Mouse (Mus musculus) brown adipose tissue, adult 24 weeks (tissue): ENCODE measurements around the gene Fam172a. TPM values are rescaled to one million over a fixed set of nuclear protein-coding genes. Genes with fewer than 3 reads are reported as not detected.

Experiments
- H3K27ac ChIP-seq: fragments of 200-500 bp; replicated peaks from 2 replicates; pipeline ENCODE4 v1.5.1; 2012; ENCODE audit warnings: low read depth, mild to moderate bottlenecking, low read length
- H3K4me1 ChIP-seq: fragments of 200-500 bp; 2 replicates; pipeline ENCODE4 v1.6.1; 2012; ENCODE audit warnings: low read length, mixed read lengths; ENCODE audit not compliant: control insufficient read depth, insufficient read depth, insufficient read length
- H3K4me3 ChIP-seq: fragments of 200-500 bp; 2 replicates; pipeline ENCODE4 v1.5.1; 2012; ENCODE audit warnings: low read depth, mild to moderate bottlenecking, low read length, moderate library complexity; ENCODE audit not compliant: insufficient read depth
- polyA plus RNA-seq: library from polyadenylated mRNA; stranded (reverse); fragments of >200 nt; gene quantifications from 2 replicates; pipeline ENCODE4 v1.2.4, GENCODE M21; 2012; ENCODE audit not compliant: missing spikeins, insufficient read depth, insufficient read length

Gene Fam172a
- polyA plus RNA-seq, 1 experiment = 7.9 TPM

- Histone ChIP-seq H3K27ac (no peak overlapping the region), H3K4me1 (no peaks in the 10 kb centered on the region; the same call in 1 of the 2 replicates), H3K4me3 (no peak overlapping the region)
Observed at GRCm38 (mm10) chr13:77898066-77898796, 196.4 kb downstream of the Fam172a start.

- H3K27ac ChIP-seq = no peak overlapping the region
- H3K4me3 ChIP-seq = no peak overlapping the region
- H3K4me1 ChIP-seq = no peaks in the 10 kb centered on the region; the same call in 1 of the 2 replicates
Observed at GRCm38 (mm10) chr13:77899725-77900124, 197.9 kb downstream of the Fam172a start.

- H3K4me3 ChIP-seq = no peak overlapping the region
- H3K4me1 ChIP-seq = no peaks in the 10 kb centered on the region; the same call in 1 of the 2 replicates
- no peak overlapping the region for H3K27ac ChIP-seq
Observed at GRCm38 (mm10) chr13:77900843-77901242, 199.0 kb downstream of the Fam172a start.

GRCm38 (mm10) chr13:77909184-77909583, 207.4 kb downstream of the Fam172a start:
- Histone ChIP-seq H3K4me1 (no peaks in the 10 kb centered on the region), H3K27ac (no peak overlapping the region), H3K4me3 (no peak overlapping the region)

- no peaks in the 10 kb centered on the region for H3K4me1 ChIP-seq
- no peak overlapping the region for H3K27ac ChIP-seq
- H3K4me3 ChIP-seq = no peak overlapping the region
Observed at GRCm38 (mm10) chr13:77922834-77923233, 221.0 kb downstream of the Fam172a start.

GRCm38 (mm10) chr13:77957611-77958010, 255.8 kb downstream of the Fam172a start:
- no peak overlapping the region for H3K27ac ChIP-seq
- no peak overlapping the region for H3K4me3 ChIP-seq
- no peaks in the 10 kb centered on the region for H3K4me1 ChIP-seq

- Histone ChIP-seq H3K27ac (no peak overlapping the region), H3K4me1 (no peaks in the 10 kb centered on the region), H3K4me3 (no peak overlapping the region)
Observed at GRCm38 (mm10) chr13:77959493-77960272, 257.9 kb downstream of the Fam172a start.

- H3K4me3 ChIP-seq = no peak overlapping the region
- no peaks in the 10 kb centered on the region for H3K4me1 ChIP-seq
- no peak overlapping the region for H3K27ac ChIP-seq
Observed at GRCm38 (mm10) chr13:77976248-77976647, 274.4 kb downstream of the Fam172a start.

GRCm38 (mm10) chr13:77977121-77977520, 275.3 kb downstream of the Fam172a start:
- Histone ChIP-seq H3K27ac (no peak overlapping the region), H3K4me3 (no peak overlapping the region), H3K4me1 (no peaks in the 10 kb centered on the region)

- no peak overlapping the region for H3K27ac ChIP-seq
Observed at GRCm38 (mm10) chr13:77982105-77982851, 280.4 kb downstream of the Fam172a start.

GRCm38 (mm10) chr13:77982852-77983202, 281.0 kb downstream of the Fam172a start:
- H3K4me1 ChIP-seq = no peaks in the 10 kb centered on the region
- H3K27ac ChIP-seq = no peak overlapping the region

More at GRCm38 (mm10) chr13:77982105-77982851, 280.4 kb downstream of the Fam172a start:
- Histone ChIP-seq H3K4me1 (no peaks in the 10 kb centered on the region), H3K4me3 (no peak overlapping the region)

GRCm38 (mm10) chr13:77991189-77991886, 289.5 kb downstream of the Fam172a start:
- Histone ChIP-seq H3K4me1 (0 out of 2 replicates have a peak, but pooled peaks cover 2% of the 10 kb centered on the region), H3K27ac (no peak overlapping the region), H3K4me3 (no peak overlapping the region)

More at GRCm38 (mm10) chr13:77982852-77983202, 281.0 kb downstream of the Fam172a start:
- no peak overlapping the region for H3K4me3 ChIP-seq

GRCm38 (mm10) chr13:78004649-78005048, 302.8 kb downstream of the Fam172a start:
- Histone ChIP-seq H3K27ac (no peak overlapping the region), H3K4me3 (no peak overlapping the region), H3K4me1 (no peaks in the 10 kb centered on the region)

GRCm38 (mm10) chr13:78005344-78005743, 303.5 kb downstream of the Fam172a start:
- Histone ChIP-seq H3K4me1 (no peaks in the 10 kb centered on the region), H3K27ac (no peak overlapping the region), H3K4me3 (no peak overlapping the region)
